Mouse (Mus musculus) spleen, adult 12 weeks (tissue): Measurements from ENCODE around the gene Bcor.

Experiments used
- DNase-seq: peaks from one replicate; pipeline ENCODE4 v3.0.0; 2022; ENCODE audit warnings: low spot score

Bcor gene

GRCm38 (mm10) chrX:12003947-12004346, 156.2 kb downstream of the Bcor start:
- no peak for DNase-seq

GRCm38 (mm10) chrX:12003539-12003938, 156.6 kb downstream of the Bcor start:
- no peak for DNase-seq

GRCm38 (mm10) chrX:12003106-12003505, 157.0 kb downstream of the Bcor start:
- DNase-seq: no peak

GRCm38 (mm10) chrX:12002596-12002995, 157.6 kb downstream of the Bcor start:
- no peak for DNase-seq

- no peak for DNase-seq
Observed at GRCm38 (mm10) chrX:12001969-12002368, 158.2 kb downstream of the Bcor start.

- DNase-seq: no peak
Observed at GRCm38 (mm10) chrX:12001336-12001735, 158.8 kb downstream of the Bcor start.

GRCm38 (mm10) chrX:12000620-12001019, 159.5 kb downstream of the Bcor start:
- DNase-seq: no peak

- DNase-seq: no peak
Observed at GRCm38 (mm10) chrX:11999951-12000350, 160.2 kb downstream of the Bcor start.

GRCm38 (mm10) chrX:11998934-11999336, 161.2 kb downstream of the Bcor start:
- peak; percentile 64 for DNase-seq

GRCm38 (mm10) chrX:11996891-11997290, 163.3 kb downstream of the Bcor start:
- no peak for DNase-seq

- no peak for DNase-seq
Observed at GRCm38 (mm10) chrX:11996489-11996888, 163.7 kb downstream of the Bcor start.

GRCm38 (mm10) chrX:11993641-11994419, 166.3 kb downstream of the Bcor start:
- no peak for DNase-seq

GRCm38 (mm10) chrX:11989471-11989870, 170.7 kb downstream of the Bcor start:
- no peak for DNase-seq

GRCm38 (mm10) chrX:11988191-11988896, 171.8 kb downstream of the Bcor start:
- no peak for DNase-seq

GRCm38 (mm10) chrX:11987602-11988001, 172.6 kb downstream of the Bcor start:
- DNase-seq: no peak
